10 mouse cellular contexts compared by ENCODE assay signal in the genomic region with DNA sequence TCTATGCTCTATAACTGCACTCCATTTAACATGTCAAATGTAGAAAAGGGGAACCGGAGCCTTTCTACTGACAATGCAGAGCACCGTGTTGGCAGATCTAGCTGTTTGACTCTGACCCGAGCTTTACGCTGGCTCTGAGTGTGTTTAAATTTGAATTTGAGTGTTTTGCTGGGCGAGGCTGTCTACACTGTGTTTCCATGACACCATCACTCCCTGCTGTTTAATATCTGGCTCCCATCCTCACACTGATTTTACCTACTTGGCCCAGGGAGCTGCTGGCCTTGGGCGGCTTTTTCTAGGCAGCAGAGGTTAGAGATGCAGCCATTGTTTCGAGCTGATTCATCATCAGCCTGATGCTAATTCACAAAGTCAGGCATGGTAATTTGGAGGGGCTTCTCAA.
DNase-seq lines count a peak whose midpoint lies in the region; ATAC-seq lines count a peak whose summit lies in the region.
"Had no signal": no experiment of that assay in that cellular context is flagged by ENCODE, and none has a peak within 500 bp of the region (broad histone marks: within the 10 kb centered on the region; RNA-seq: fewer than 3 reads in every experiment).

No protein-coding gene starts in this region.

- no peak overlapping the region for H3K4me3 ChIP-seq in heart, embryonic 12.5 days
- H3K4me3 ChIP-seq in hindbrain, embryonic 10.5 days, result no peak overlapping the region
- no peak overlapping the region for H3K4me3 ChIP-seq in neural tube, embryonic 12.5 days

- H3K4me1 ChIP-seq in heart, embryonic 12.5 days (replicated peaks), result peaks cover 33% of the 10 kb centered on the region
- peaks cover 24% of the 10 kb centered on the region for H3K4me1 ChIP-seq in hindbrain, embryonic 10.5 days (replicated peaks)
- H3K4me1 ChIP-seq in neural tube, embryonic 12.5 days, result peaks cover 14% of the 10 kb centered on the region

- DNase-seq in heart, postnatal 10 days, result peak; percentile 25 to 42
- peak; percentile 49 to 54 for DNase-seq in cerebellum, adult 18-20 months
- DNase-seq in hindbrain, embryonic 10.5 days (ENCODE audit: low spot score), result no peak
- DNase-seq in left cerebral cortex, postnatal 25 days (ENCODE audit: low spot score in 2 of 2), result no peak
- DNase-seq in embryo, embryonic 10 days (ENCODE audit: low spot score), result no peak
- DNase-seq in gastrocnemius, postnatal 36 days, result no peak

- H3K36me3 ChIP-seq in heart, embryonic 12.5 days, result no peaks in the 10 kb centered on the region
- H3K36me3 ChIP-seq in hindbrain, embryonic 10.5 days, result no peaks in the 10 kb centered on the region
- no peaks in the 10 kb centered on the region for H3K36me3 ChIP-seq in neural tube, embryonic 12.5 days
- H3K36me3 ChIP-seq: G1E had no signal

- H3K9me3 ChIP-seq in heart, embryonic 12.5 days (replicated peaks), result no peaks in the 10 kb centered on the region
- H3K9me3 ChIP-seq in hindbrain, embryonic 10.5 days, result no peaks in the 10 kb centered on the region
- no peaks in the 10 kb centered on the region for H3K9me3 ChIP-seq in neural tube, embryonic 12.5 days

- no peak overlapping the region for H3K9ac ChIP-seq in heart, embryonic 12.5 days
- no peak overlapping the region for H3K9ac ChIP-seq in neural tube, embryonic 12.5 days
- H3K9ac ChIP-seq: liver, embryonic 14.5 days had no signal

- H3K4me2 ChIP-seq in heart, embryonic 12.5 days, result no peak overlapping the region
- H3K4me2 ChIP-seq in neural tube, embryonic 12.5 days (replicated peaks), result no peak overlapping the region

- WGBS in heart, embryonic 12.5 days, result 57% methylated on average over 7 of the region's 7 CpGs
- WGBS in hindbrain, embryonic 10.5 days, result 65% methylated on average over 7 of the region's 7 CpGs
- WGBS in neural tube, embryonic 12.5 days, result 47% methylated on average over 7 of the region's 7 CpGs

- H3K27ac ChIP-seq in heart, embryonic 12.5 days (ENCODE audit: poor library complexity, severe bottlenecking), result no peak overlapping the region
- peak overlapping the region; percentile 76 for H3K27ac ChIP-seq in hindbrain, embryonic 10.5 days
- no peak overlapping the region for H3K27ac ChIP-seq in neural tube, embryonic 12.5 days
- H3K27ac ChIP-seq: liver, embryonic 14.5 days had no signal

- ATAC-seq in heart, embryonic 12.5 days (ENCODE audit: insufficient number of reproducible peaks, low FRiP score), result no peak
- peak; percentile 62 for ATAC-seq in neural tube, embryonic 12.5 days (ENCODE audit: low FRiP score, low read depth)

- no peaks in the 10 kb centered on the region for H3K27me3 ChIP-seq in heart, embryonic 12.5 days (replicated peaks)
- no peaks in the 10 kb centered on the region for H3K27me3 ChIP-seq in hindbrain, embryonic 10.5 days (ENCODE audit: insufficient read depth, poor library complexity, severe bottlenecking)
- H3K27me3 ChIP-seq in neural tube, embryonic 12.5 days (replicated peaks), result no peaks in the 10 kb centered on the region

- intact Hi-C loops in heart, postnatal 10 days (cut with DNase I), result no loop called here
- intact Hi-C loops in left cerebral cortex, postnatal 25 days (cut with DNase I), result loop anchor here (5.0 kb wide), 1 partner anchor 75 kb away; no protein-coding TSS in a partner anchor
- intact Hi-C loops in gastrocnemius, postnatal 36 days (cut with DNase I), result no loop called here

Comparison
In these comparisons a context has a peak if more than half of its experiments do, and no peak if none do; other contexts are left out.
1. DNase-seq: peak in heart, postnatal 10 days (2 of 2) and cerebellum, adult 18-20 months (2 of 2); none in hindbrain, embryonic 10.5 days (single experiment), left cerebral cortex, postnatal 25 days (0 of 2), embryo, embryonic 10 days (single experiment) and gastrocnemius, postnatal 36 days (0 of 2).